Mouse (Mus musculus) lung, postnatal 0 days (tissue): ENCODE data around the gene Jagn1.

ENCODE experiments used
- CTCF ChIP-seq: IDR thresholded peaks from 2 replicates; pipeline ENCODE4 v1.5.1; 2016; ENCODE audit warnings: antibody characterized with exemption, mild to moderate bottlenecking
- EP300 ChIP-seq: IDR thresholded peaks from 2 replicates; pipeline ENCODE4 v1.6.1; 2016; ENCODE audit warnings: antibody characterized with exemption, mild to moderate bottlenecking, control low read depth

DNA sequence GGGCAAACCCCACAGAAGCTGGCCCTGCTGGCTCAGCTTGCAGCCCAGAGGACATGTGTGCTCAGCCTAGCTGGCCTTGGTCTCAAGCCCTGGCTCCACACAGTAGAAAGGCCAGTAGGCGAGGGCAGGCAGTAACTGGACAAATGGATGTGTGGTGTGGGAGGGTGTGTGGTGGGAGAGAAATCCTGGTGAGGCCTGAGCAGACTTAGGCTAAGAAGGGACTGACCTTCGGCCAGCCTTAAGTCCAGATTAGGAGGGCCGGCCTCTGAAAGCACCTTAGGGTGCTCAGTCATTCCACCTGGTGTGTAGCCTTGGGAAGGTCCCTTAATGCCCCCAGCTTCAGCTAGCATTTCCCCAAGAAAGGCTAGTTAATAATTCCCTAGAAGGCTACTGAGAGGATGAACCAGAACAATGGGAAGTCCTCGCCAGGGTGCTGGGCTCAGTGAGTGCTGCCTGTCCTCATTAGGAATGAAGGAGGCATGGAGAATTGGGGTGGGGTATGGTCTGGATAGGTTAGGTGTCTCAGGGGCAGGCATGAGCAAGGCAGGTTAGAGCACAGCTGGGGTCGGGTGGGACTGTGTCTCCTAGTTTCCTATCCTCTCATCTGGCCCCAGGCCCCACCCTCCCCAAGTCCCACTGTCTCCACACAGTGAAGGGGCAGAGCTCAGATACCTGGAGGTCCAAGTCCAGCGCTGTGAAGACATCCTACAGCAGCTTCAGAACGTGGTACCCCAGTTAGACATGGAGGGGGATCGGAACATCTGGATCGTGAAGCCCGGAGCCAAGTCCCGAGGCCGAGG is 37.5 kb upstream of the Jagn1 start:
- TF ChIP-seq CTCF, result no peak
- TF ChIP-seq EP300, result no peak
